Mouse (Mus musculus): ENCODE data around the gene Zfp534. TPM values are rescaled to one million over a fixed set of nuclear protein-coding genes. Genes with fewer than 3 reads are reported as not detected.
"Not testable (repeated sequence)": the region's sequence is repeated elsewhere in the genome, so short reads cannot be mapped to it uniquely, and the experiment has no call there.

Gene Zfp534
- polyA plus RNA-seq (2014; fragmentation: Nextera tagmentation; extraction: Ambion mirVana): not detected in 2 replicates

DNA sequence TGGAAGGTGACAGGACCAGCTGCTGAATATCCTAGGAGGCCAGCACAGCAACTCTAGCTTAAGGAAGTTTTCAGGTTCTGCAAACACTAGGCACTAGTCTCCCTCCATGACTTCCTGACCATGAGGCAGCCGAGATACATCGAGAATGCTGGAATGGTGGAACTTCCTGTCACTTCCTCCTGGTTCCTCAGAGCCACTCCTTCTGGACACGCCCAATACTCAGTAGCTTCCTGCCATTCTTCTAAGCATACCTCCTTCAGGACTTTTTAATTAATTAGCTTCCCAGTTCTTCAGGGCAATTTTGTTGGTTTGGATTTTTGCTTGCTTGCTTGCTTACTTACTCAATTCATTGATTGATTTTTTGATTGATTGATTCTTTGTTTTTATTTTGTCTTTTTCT, at the start of gene Zfp534:
Gene Zfp534, minus strand, starts transcription at position 101 of the 400 bp plus-strand sequence.
- H3K9ac ChIP-seq (replicated peaks; ENCODE audit: low read length); H3K36me3 ChIP-seq (replicated peaks; ENCODE audit: control insufficient read depth, insufficient read depth, low read depth, low read length); H3K9me3 ChIP-seq (replicated peaks; ENCODE audit: control insufficient read depth, low read length); ATAC-seq (replicated peaks; ENCODE audit: insufficient number of reproducible peaks, low FRiP score, low TSS enrichment, low read depth); H3K4me2 ChIP-seq (ENCODE audit: low read depth, low read length); H3K4me1 ChIP-seq (ENCODE audit: control insufficient read depth, insufficient read depth, low read length); H3K4me3 ChIP-seq (ENCODE audit: low read depth, low read length); DNase-seq (ENCODE audit: low spot score); H3K27me3 ChIP-seq (ENCODE audit: control insufficient read depth, insufficient read depth, low read length); H3K27ac ChIP-seq (replicated peaks; ENCODE audit: low read depth, low read length): not testable (repeated sequence)
- 79% methylated on average over 1 of the region's 3 CpGs for WGBS

DNA sequence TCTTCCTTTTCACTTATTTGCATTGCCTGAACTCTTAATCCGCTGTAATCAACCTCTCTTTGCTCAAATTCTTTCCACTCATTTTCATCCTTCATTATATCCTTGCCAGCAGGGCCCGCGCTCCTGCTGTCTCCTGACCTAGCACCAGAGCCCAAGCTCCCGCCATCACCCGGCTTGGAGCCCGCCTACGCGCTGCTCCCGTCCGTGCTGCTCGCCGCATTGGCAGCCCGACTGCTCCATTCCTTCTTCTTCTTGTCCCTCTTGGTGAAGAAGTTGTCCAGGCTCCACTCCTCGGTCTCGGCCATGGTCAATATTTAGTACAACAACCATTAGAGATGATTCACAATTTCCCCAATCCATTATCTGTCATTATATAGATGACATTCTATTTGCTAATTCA, 43.9 kb upstream of the Zfp534 start:
- H3K4me1 ChIP-seq (ENCODE audit: control insufficient read depth, insufficient read depth, low read length); H3K4me2 ChIP-seq (ENCODE audit: low read depth, low read length); H3K27me3 ChIP-seq (ENCODE audit: control insufficient read depth, insufficient read depth, low read length); H3K27ac ChIP-seq (replicated peaks; ENCODE audit: low read depth, low read length); H3K36me3 ChIP-seq (replicated peaks; ENCODE audit: control insufficient read depth, insufficient read depth, low read depth, low read length); H3K9me3 ChIP-seq (replicated peaks; ENCODE audit: control insufficient read depth, low read length); DNase-seq (ENCODE audit: low spot score); H3K4me3 ChIP-seq (ENCODE audit: low read depth, low read length); H3K9ac ChIP-seq (replicated peaks; ENCODE audit: low read length); ATAC-seq (replicated peaks; ENCODE audit: insufficient number of reproducible peaks, low FRiP score, low TSS enrichment, low read depth): not testable (repeated sequence)
- 94% methylated on average over 14 of the region's 15 CpGs for WGBS

DNA sequence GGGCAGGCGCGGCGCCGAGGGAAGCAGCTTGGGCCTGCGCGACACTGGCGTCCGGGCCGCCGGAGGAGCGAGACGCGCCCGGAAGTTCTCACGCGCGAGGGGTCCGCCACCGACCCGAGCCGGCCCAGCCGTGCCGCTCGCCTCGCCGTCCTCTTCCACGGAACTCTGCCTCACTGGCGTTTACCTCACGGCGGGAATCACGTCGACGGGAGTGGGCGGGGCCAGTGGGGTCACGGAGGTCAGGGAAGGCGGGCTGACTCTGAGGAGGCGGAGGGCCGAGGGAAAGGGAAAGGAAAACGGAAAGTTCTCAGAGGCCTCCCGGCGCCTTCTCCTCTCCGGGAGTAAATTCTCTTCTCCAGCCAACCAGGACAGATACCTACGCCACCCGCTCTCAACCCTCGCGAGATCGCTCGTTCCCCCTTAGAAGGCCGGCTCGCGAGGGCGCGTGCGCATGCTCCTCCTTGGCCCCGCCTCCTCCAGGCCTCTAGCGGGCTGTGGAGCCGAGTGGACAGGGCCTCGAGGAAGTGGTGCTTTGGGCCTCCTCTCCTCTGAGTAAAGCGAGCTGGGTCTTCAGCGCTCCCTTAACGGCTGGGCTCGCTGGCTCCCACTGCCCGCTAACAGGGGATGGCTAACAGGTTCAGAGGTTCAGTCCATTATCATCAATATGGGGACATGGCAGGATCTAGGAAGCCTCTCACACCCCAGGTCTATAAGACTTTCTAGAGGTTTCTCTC, 36.5 kb upstream of the Zfp534 start:
- peak; percentile 3 for DNase-seq (ENCODE audit: low spot score)
- 27% methylated on average over 50 of the region's 63 CpGs for WGBS
- not testable (repeated sequence) for ATAC-seq (replicated peaks; ENCODE audit: insufficient number of reproducible peaks, low FRiP score, low TSS enrichment, low read depth); H3K9me3 ChIP-seq (replicated peaks; ENCODE audit: control insufficient read depth, low read length); H3K27ac ChIP-seq (replicated peaks; ENCODE audit: low read depth, low read length); H3K9ac ChIP-seq (replicated peaks; ENCODE audit: low read length); H3K4me1 ChIP-seq (ENCODE audit: control insufficient read depth, insufficient read depth, low read length); H3K36me3 ChIP-seq (replicated peaks; ENCODE audit: control insufficient read depth, insufficient read depth, low read depth, low read length); H3K27me3 ChIP-seq (ENCODE audit: control insufficient read depth, insufficient read depth, low read length)
- Histone ChIP-seq H3K4me3 (ENCODE audit: low read depth, low read length) (peak overlapping the region; percentile 25), H3K4me2 (ENCODE audit: low read depth, low read length) (peak overlapping the region; percentile 21; the same call in 1 of the 2 replicates)

DNA sequence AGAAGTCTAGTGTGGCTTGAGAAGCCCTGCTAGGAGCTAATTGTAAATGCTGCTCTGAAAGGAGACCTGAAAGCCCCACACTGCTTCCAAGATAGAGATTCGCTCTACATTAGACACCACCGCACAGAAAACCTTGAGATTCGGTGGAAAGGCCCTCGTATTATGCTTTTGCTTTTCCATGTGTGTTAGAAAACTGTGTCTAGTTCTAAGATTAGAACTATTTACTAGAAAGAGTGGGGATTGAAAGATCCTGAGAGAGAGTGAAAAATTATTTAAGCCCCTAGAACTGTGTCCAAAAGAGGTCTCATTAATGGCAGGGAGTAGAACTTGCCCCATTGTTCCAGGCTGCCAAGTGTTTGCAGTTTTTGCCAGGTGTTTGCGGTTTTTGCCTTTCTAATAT, 47.1 kb downstream of the Zfp534 start:
- H3K4me3 ChIP-seq (ENCODE audit: low read depth, low read length); H3K27ac ChIP-seq (replicated peaks; ENCODE audit: low read depth, low read length); H3K4me2 ChIP-seq (ENCODE audit: low read depth, low read length); H3K36me3 ChIP-seq (replicated peaks; ENCODE audit: control insufficient read depth, insufficient read depth, low read depth, low read length); H3K9ac ChIP-seq (replicated peaks; ENCODE audit: low read length); H3K4me1 ChIP-seq (ENCODE audit: control insufficient read depth, insufficient read depth, low read length); DNase-seq (ENCODE audit: low spot score); H3K9me3 ChIP-seq (replicated peaks; ENCODE audit: control insufficient read depth, low read length); ATAC-seq (replicated peaks; ENCODE audit: insufficient number of reproducible peaks, low FRiP score, low TSS enrichment, low read depth); H3K27me3 ChIP-seq (ENCODE audit: control insufficient read depth, insufficient read depth, low read length): not testable (repeated sequence)
- WGBS: 85% methylated on average over 4 of the region's 5 CpGs

DNA sequence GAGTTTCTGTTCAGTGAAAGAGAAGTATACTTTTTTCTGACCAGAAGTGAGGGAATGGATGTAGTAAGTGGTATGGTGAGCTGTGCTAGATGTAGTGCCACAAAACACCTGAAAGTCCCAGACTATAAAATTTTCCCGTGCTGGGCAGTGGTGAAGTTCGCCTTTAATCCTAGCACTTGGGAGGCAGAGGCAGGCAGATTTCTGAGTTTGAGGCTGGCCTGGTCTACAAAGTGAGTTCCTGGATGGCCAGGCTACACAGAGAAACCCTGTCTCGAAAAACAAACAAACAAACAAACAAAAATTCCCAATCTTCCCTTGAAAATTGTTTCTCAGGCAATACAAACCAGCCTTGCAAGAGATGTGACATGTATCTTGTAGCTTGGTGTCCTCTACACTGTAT, 54.9 kb downstream of the Zfp534 start:
- H3K9me3 ChIP-seq (replicated peaks; ENCODE audit: control insufficient read depth, low read length); H3K27me3 ChIP-seq (ENCODE audit: control insufficient read depth, insufficient read depth, low read length); H3K36me3 ChIP-seq (replicated peaks; ENCODE audit: control insufficient read depth, insufficient read depth, low read depth, low read length); H3K27ac ChIP-seq (replicated peaks; ENCODE audit: low read depth, low read length); H3K4me1 ChIP-seq (ENCODE audit: control insufficient read depth, insufficient read depth, low read length); H3K4me2 ChIP-seq (ENCODE audit: low read depth, low read length); ATAC-seq (replicated peaks; ENCODE audit: insufficient number of reproducible peaks, low FRiP score, low TSS enrichment, low read depth); H3K9ac ChIP-seq (replicated peaks; ENCODE audit: low read length); DNase-seq (ENCODE audit: low spot score); H3K4me3 ChIP-seq (ENCODE audit: low read depth, low read length): not testable (repeated sequence)
- WGBS: no CpG with 5 or more reads among the region's 3 CpGs

DNA sequence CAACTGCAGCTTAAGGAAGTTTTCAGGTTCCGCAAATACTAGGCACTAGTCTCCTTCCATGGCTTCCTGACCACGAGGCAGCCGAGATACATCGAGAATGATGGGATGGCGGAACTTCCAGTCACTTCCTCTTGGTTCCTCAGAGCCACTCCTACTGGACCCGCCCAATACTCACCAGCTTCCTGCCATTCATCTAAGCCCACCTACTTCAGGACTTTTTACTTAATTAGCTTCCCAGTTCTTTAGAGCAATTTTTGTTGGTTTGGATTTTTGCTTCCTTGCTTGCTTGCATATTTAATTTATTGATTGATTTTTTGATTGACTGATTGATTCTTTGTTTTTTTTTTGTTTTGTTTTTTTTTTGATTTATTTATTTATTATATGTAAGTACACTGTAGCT, 59.9 kb downstream of the Zfp534 start, which contains the start of gene Zfp979:
Gene Zfp979, minus strand, starts transcription at position 101 of the 400 bp plus-strand sequence.
- H3K9me3 ChIP-seq (replicated peaks; ENCODE audit: control insufficient read depth, low read length); H3K4me1 ChIP-seq (ENCODE audit: control insufficient read depth, insufficient read depth, low read length); H3K4me3 ChIP-seq (ENCODE audit: low read depth, low read length); H3K27ac ChIP-seq (replicated peaks; ENCODE audit: low read depth, low read length); H3K9ac ChIP-seq (replicated peaks; ENCODE audit: low read length); H3K36me3 ChIP-seq (replicated peaks; ENCODE audit: control insufficient read depth, insufficient read depth, low read depth, low read length); ATAC-seq (replicated peaks; ENCODE audit: insufficient number of reproducible peaks, low FRiP score, low TSS enrichment, low read depth); H3K4me2 ChIP-seq (ENCODE audit: low read depth, low read length); H3K27me3 ChIP-seq (ENCODE audit: control insufficient read depth, insufficient read depth, low read length); DNase-seq (ENCODE audit: low spot score): not testable (repeated sequence)
- WGBS: no CpG with 5 or more reads among the region's 6 CpGs

DNA sequence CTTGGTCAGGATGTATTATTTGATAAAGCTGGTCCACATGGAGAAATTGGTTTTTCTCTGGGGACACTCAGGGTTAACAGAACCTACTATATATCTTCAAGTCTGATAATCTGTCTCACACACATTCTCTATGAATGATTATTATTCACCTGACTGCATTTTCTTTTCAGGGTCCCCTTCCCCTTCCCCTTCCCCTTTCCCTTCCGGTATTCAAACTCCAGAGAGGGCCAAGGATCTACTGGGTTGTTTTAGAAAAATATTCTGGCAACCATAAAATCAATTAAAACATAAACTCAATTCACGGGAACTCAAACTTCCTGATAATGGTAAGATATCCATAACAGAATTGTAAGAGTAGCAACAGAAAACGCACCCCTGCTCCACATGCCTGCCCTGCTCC, 60.4 kb downstream of the Zfp534 start:
- not testable (repeated sequence) for H3K4me3 ChIP-seq (ENCODE audit: low read depth, low read length); H3K9ac ChIP-seq (replicated peaks; ENCODE audit: low read length); H3K27me3 ChIP-seq (ENCODE audit: control insufficient read depth, insufficient read depth, low read length); H3K9me3 ChIP-seq (replicated peaks; ENCODE audit: control insufficient read depth, low read length); H3K36me3 ChIP-seq (replicated peaks; ENCODE audit: control insufficient read depth, insufficient read depth, low read depth, low read length); H3K4me1 ChIP-seq (ENCODE audit: control insufficient read depth, insufficient read depth, low read length); DNase-seq (ENCODE audit: low spot score); H3K27ac ChIP-seq (replicated peaks; ENCODE audit: low read depth, low read length); H3K4me2 ChIP-seq (ENCODE audit: low read depth, low read length); ATAC-seq (replicated peaks; ENCODE audit: insufficient number of reproducible peaks, low FRiP score, low TSS enrichment, low read depth)
- WGBS: 49% methylated on average over 2 of the region's 3 CpGs

DNA sequence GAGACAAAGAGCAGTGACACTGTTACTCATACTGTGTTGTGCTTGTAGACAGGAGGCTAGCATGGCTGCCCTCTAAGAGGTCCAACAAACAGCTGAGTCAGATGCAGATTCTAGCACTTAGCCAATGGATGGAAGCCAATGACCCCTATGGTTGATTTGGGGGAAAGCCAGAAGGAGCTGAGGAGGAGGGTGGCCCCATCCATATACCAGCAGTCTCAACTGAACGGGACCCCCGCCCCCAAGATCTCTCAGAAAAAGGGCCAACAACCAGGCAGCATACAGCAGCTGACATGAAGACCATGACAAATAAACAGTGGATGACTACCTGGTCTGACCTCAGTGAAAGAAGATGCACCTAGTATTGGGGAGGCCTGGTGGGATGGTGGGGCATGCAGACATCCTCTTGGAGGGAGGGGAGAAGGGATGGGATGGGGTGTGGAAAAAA, 68.5 kb downstream of the Zfp534 start:
- not testable (repeated sequence) for DNase-seq (ENCODE audit: low spot score); H3K27me3 ChIP-seq (ENCODE audit: control insufficient read depth, insufficient read depth, low read length); H3K9me3 ChIP-seq (replicated peaks; ENCODE audit: control insufficient read depth, low read length); H3K27ac ChIP-seq (replicated peaks; ENCODE audit: low read depth, low read length); H3K4me3 ChIP-seq (ENCODE audit: low read depth, low read length); H3K4me1 ChIP-seq (ENCODE audit: control insufficient read depth, insufficient read depth, low read length); H3K36me3 ChIP-seq (replicated peaks; ENCODE audit: control insufficient read depth, insufficient read depth, low read depth, low read length); H3K4me2 ChIP-seq (ENCODE audit: low read depth, low read length); H3K9ac ChIP-seq (replicated peaks; ENCODE audit: low read length)
- ATAC-seq (replicated peaks; ENCODE audit: insufficient number of reproducible peaks, low FRiP score, low TSS enrichment, low read depth): peak; percentile 76
- WGBS: no CpG with 5 or more reads among the region's 2 CpGs

Measured in embryonic facial prominence, embryonic 11.5 days (tissue).